Comparison of ENCODE assay signal across 20 mouse cellular contexts in genomic region chr11:109357171-109357570, GRCm38 (mm10). TPM values are rescaled to one million over a fixed set of nuclear protein-coding genes. Genes with fewer than 3 reads are reported as not detected.
DNase-seq lines count a peak whose midpoint lies in the region; ATAC-seq and TF ChIP-seq lines count a peak whose summit lies in the region.
"Had no signal": no experiment of that assay in that cellular context is flagged by ENCODE, and none has a peak within 500 bp of the region (broad histone marks: within the 10 kb centered on the region; RNA-seq: fewer than 3 reads in every experiment).

No protein-coding gene starts in this region.

- intact Hi-C loops in heart, postnatal 25 days (cut with DNase I): no loop called here

- no peak for TF ChIP-seq POLR2A in ES-Bruce4 (IDR thresholded peaks at IDR 0.05; ENCODE audit: insufficient read depth, low read length)

- ATAC-seq in kidney, embryonic 15.5 days (replicated peaks; ENCODE audit: low FRiP score): no peak
- no peak for ATAC-seq in intestine, embryonic 15.5 days

- TF ChIP-seq CTCF in ES-Bruce4 (IDR thresholded peaks at IDR 0.05; ENCODE audit: low read depth, low read length): no peak

- whole genome bisulfite sequencing in kidney, embryonic 15.5 days: 67% methylated on average over 5 of the region's 5 CpGs
- WGBS in intestine, embryonic 15.5 days: 54% methylated on average over 5 of the region's 5 CpGs

- H3K9ac ChIP-seq in kidney, embryonic 15.5 days: no peak overlapping the region
- H3K9ac ChIP-seq in ES-Bruce4 (ENCODE audit: low read depth, poor library complexity, severe bottlenecking): peak overlapping the region; percentile 26
- H3K9ac ChIP-seq in intestine, embryonic 15.5 days: no peak overlapping the region
- H3K9ac ChIP-seq: forebrain, embryonic 12.5 days; liver, embryonic 14.5 days had no signal

- no peaks in the 10 kb centered on the region for H3K36me3 ChIP-seq in kidney, embryonic 15.5 days
- H3K36me3 ChIP-seq in ES-Bruce4 (ENCODE audit: control insufficient read depth, insufficient read depth, low read length, poor library complexity, severe bottlenecking): no peaks in the 10 kb centered on the region
- H3K36me3 ChIP-seq in intestine, embryonic 15.5 days: no peaks in the 10 kb centered on the region
- H3K36me3 ChIP-seq: forebrain, embryonic 12.5 days had no signal

- peak overlapping the region; percentile 78 for H3K27ac ChIP-seq in kidney, embryonic 15.5 days
- peak overlapping the region; percentile 99 for H3K27ac ChIP-seq in ES-Bruce4 (ENCODE audit: insufficient read depth, low read length)
- H3K27ac ChIP-seq in intestine, embryonic 15.5 days: 0 out of 2 replicates have a peak overlapping the region, but pooled peaks have one; percentile 54
- H3K27ac ChIP-seq: liver, embryonic 14.5 days had no signal

- no peak overlapping the region for H3K4me2 ChIP-seq in kidney, embryonic 15.5 days
- 0 out of 2 replicates have a peak overlapping the region, but pooled peaks have one; percentile 2 for H3K4me2 ChIP-seq in intestine, embryonic 15.5 days (replicated peaks)
- H3K4me2 ChIP-seq: forebrain, embryonic 12.5 days had no signal

- peaks cover 3% of the 10 kb centered on the region; the same call in 1 of the 2 replicates for H3K27me3 ChIP-seq in kidney, embryonic 15.5 days
- no peaks in the 10 kb centered on the region for H3K27me3 ChIP-seq in ES-Bruce4 (ENCODE audit: control insufficient read depth, insufficient read depth, low read length, poor library complexity, severe bottlenecking)
- H3K27me3 ChIP-seq in intestine, embryonic 15.5 days (replicated peaks): no peaks in the 10 kb centered on the region

- no peak overlapping the region for H3K4me3 ChIP-seq in kidney, embryonic 15.5 days (replicated peaks)
- H3K4me3 ChIP-seq in ES-Bruce4 (ENCODE audit: low read depth, low read length): no peak overlapping the region
- no peak overlapping the region for H3K4me3 ChIP-seq in intestine, embryonic 15.5 days (replicated peaks)
- H3K4me3 ChIP-seq: forebrain, embryonic 12.5 days had no signal

- H3K4me1 ChIP-seq in kidney, embryonic 15.5 days: peaks cover 48% of the 10 kb centered on the region
- H3K4me1 ChIP-seq in ES-Bruce4 (ENCODE audit: control insufficient read depth, insufficient read depth, low read length): peaks cover 9% of the 10 kb centered on the region
- peaks cover 40% of the 10 kb centered on the region for H3K4me1 ChIP-seq in intestine, embryonic 15.5 days (replicated peaks)

- H3K9me3 ChIP-seq in kidney, embryonic 15.5 days (replicated peaks): no peaks in the 10 kb centered on the region
- H3K9me3 ChIP-seq in ES-Bruce4 (replicated peaks; ENCODE audit: control insufficient read depth, insufficient read depth, low read length, poor library complexity, severe bottlenecking): no peaks in the 10 kb centered on the region
- no peaks in the 10 kb centered on the region for H3K9me3 ChIP-seq in intestine, embryonic 15.5 days
- H3K9me3 ChIP-seq: forebrain, embryonic 12.5 days had no signal

- peak; percentile 88 for DNase-seq in heart, adult 11 months
- no peak for DNase-seq in heart, postnatal 25 days (ENCODE audit: low spot score)
- DNase-seq in kidney, adult 18-20 months: no peak
- DNase-seq in adipocyte (ENCODE audit: low spot score): no peak
- DNase-seq in adrenal gland, postnatal 10 days: no peak
- DNase-seq: adrenal gland, postnatal 14 days; B cell, adult 2 months; cerebellum, adult 9-11 months; left cerebral cortex, postnatal 4 days had no signal

- TF ChIP-seq EP300 in ES-Bruce4 (IDR thresholded peaks at IDR 0.05; ENCODE audit: insufficient read depth, low read depth, low read length): no peak

RNA-seq across cellular contexts. Expression of gene Gna13, which starts 5.5 kb away (rescaled TPM):
- total RNA-seq in heart, postnatal 25 days (2021): 10 to 100 TPM; 30.3 to 30.6 TPM
- polyA plus RNA-seq in kidney, embryonic 15.5 days (2015; fragmentation: Nextera tagmentation; extraction: Ambion mirVana): 20.8 and 21.5 TPM in 2 replicates
- polyA plus RNA-seq in ES-Bruce4 (2011; ENCODE audit: insufficient read depth, insufficient read length, low read depth, missing spikeins): 62.2 and 65.1 TPM in 2 replicates
- polyA plus RNA-seq in intestine, embryonic 15.5 days (2015; fragmentation: Nextera tagmentation; extraction: Ambion mirVana): 32.2 and 32.7 TPM in 2 replicates
- 10 to 100 TPM; 68.2 to 70.3 TPM for total RNA-seq in adrenal gland, postnatal 10 days (2021)

RNA-seq across cellular contexts. Expression of gene 9930022D16Rik, which starts 56.5 kb away (rescaled TPM):
- total RNA-seq in heart, postnatal 25 days (2021): not detected
- polyA plus RNA-seq in kidney, embryonic 15.5 days (2015; fragmentation: Nextera tagmentation; extraction: Ambion mirVana): not detected in 2 replicates
- polyA plus RNA-seq in ES-Bruce4 (2011; ENCODE audit: insufficient read depth, insufficient read length, low read depth, missing spikeins): not detected in 2 replicates
- not detected in 2 replicates for polyA plus RNA-seq in intestine, embryonic 15.5 days (2015; fragmentation: Nextera tagmentation; extraction: Ambion mirVana)
- total RNA-seq in adrenal gland, postnatal 10 days (2021): not detected
- total RNA-seq: adrenal gland, postnatal 14 days; ES-E14; gastrocnemius, adult 8-10 months; layer of hippocampus, postnatal 14 days; left cerebral cortex, postnatal 4 days had no signal
- polyA plus RNA-seq: forebrain, embryonic 12.5 days; heart, embryonic 14.5 days; liver, embryonic 14.5 days; neural tube, embryonic 14.5 days; testis, adult 2 months had no signal

RNA-seq across cellular contexts. Expression of gene Rgs9, which starts 59.2 kb away (rescaled TPM):
- under 1 TPM; 0.10 to 0.14 TPM for total RNA-seq in heart, postnatal 25 days (2021)
- polyA plus RNA-seq in kidney, embryonic 15.5 days (2015; fragmentation: Nextera tagmentation; extraction: Ambion mirVana): 1.3 and 1.8 TPM in 2 replicates
- polyA plus RNA-seq in ES-Bruce4 (2011; ENCODE audit: insufficient read depth, insufficient read length, low read depth, missing spikeins): 4.8 and 5.1 TPM in 2 replicates
- polyA plus RNA-seq in intestine, embryonic 15.5 days (2015; fragmentation: Nextera tagmentation; extraction: Ambion mirVana): 3.6 and 4.2 TPM in 2 replicates
- 1 to 10 TPM; 5.3 to 7.8 TPM for total RNA-seq in adrenal gland, postnatal 10 days (2021)
- total RNA-seq: gastrocnemius, adult 8-10 months had no signal
